Mouse (Mus musculus) ES-E14 (cell line): ENCODE data around the gene Klhdc8a. TPM values are rescaled to one million over a fixed set of nuclear protein-coding genes. Genes with fewer than 3 reads are reported as not detected.

Experiments used
- DNase-seq: peaks from one replicate; pipeline ENCODE4 v3.0.0-alpha.2; 2013; ENCODE audit warnings: low read depth, low spot score
- H3K27ac ChIP-seq: 2 replicates; pipeline ENCODE4 v1.5.1; 2012; ENCODE audit warnings: low read depth, mild to moderate bottlenecking, low read length, moderate library complexity, mixed read lengths; ENCODE audit not compliant: poor library complexity, insufficient read depth, severe bottlenecking
- H3K36me3 ChIP-seq: 2 replicates; pipeline ENCODE4 v1.6.1; 2012; ENCODE audit warnings: mild to moderate bottlenecking, low read length, moderate library complexity, mixed read lengths; ENCODE audit not compliant: control insufficient read depth, poor library complexity, insufficient read depth, severe bottlenecking
- H3K4me1 ChIP-seq, 2 experiments: fragments of 150-350 bp in 1 of 2; sonication (generic) in 1 of 2; 2 replicates each; pipeline ENCODE4 v1.6.1; 2012; ENCODE audit warnings: low read length in 2 of 2, mild to moderate bottlenecking in 1 of 2, mixed read lengths in 1 of 2; ENCODE audit not compliant: control insufficient read depth in 2 of 2, insufficient read depth in 2 of 2, poor library complexity in 1 of 2
- H3K4me3 ChIP-seq, 2 experiments: fragments of 150-350 bp in 1 of 2; sonication (generic) in 1 of 2; 2 replicates each; pipeline ENCODE4 v1.5.1; 2012; ENCODE audit warnings: low read length in 2 of 2, low read depth in 1 of 2, mild to moderate bottlenecking in 1 of 2, mixed read lengths in 1 of 2; ENCODE audit not compliant: insufficient read depth in 1 of 2, poor library complexity in 1 of 2, severe bottlenecking in 1 of 2
- H3K9ac ChIP-seq: 2 replicates; pipeline ENCODE4 v1.6.1; 2012; ENCODE audit warnings: low read depth, mild to moderate bottlenecking, low read length, mixed read lengths; ENCODE audit not compliant: poor library complexity, insufficient read depth, severe bottlenecking
- H3K9me3 ChIP-seq: fragments of 150-350 bp; sonication (generic); 2 replicates; pipeline ENCODE4 v1.6.1; 2012; ENCODE audit warnings: low read depth, mild to moderate bottlenecking, low read length; ENCODE audit not compliant: control insufficient read depth, insufficient read depth
- CHD2 ChIP-seq: IDR thresholded peaks from 2 replicates; pipeline ENCODE4 v1.6.1; 2014; ENCODE audit warnings: mild to moderate bottlenecking, low read depth, low read length, inconsistent platforms
- HCFC1 ChIP-seq: IDR thresholded peaks from 2 replicates; pipeline ENCODE4 v1.6.1; 2012; ENCODE audit warnings: low read length, inconsistent platforms, borderline replicate concordance; ENCODE audit not compliant: insufficient read depth
- MAFK ChIP-seq: IDR thresholded peaks from 2 replicates; pipeline ENCODE4 v1.6.1; 2014; ENCODE audit warnings: mild to moderate bottlenecking, low read depth, low read length, inconsistent platforms; ENCODE audit not compliant: insufficient read depth
- ZC3H11A ChIP-seq: IDR thresholded peaks from 2 replicates; pipeline ENCODE4 v1.6.1; 2012; ENCODE audit warnings: low read depth, mild to moderate bottlenecking, inconsistent platforms, low read length, borderline replicate concordance
- ZNF384 ChIP-seq: IDR thresholded peaks from 2 replicates; pipeline ENCODE4 v1.6.1; 2012; ENCODE audit warnings: low read depth, low read length, inconsistent platforms
- in situ Hi-C, 2 experiments: fragments of 600-800 bp; cut with MboI; formaldehyde crosslinking; loops; one replicate each; pipeline ENCODE4 v1.15.1; 2025; ENCODE audit warnings: low sequenced_read_pairs in 2 of 2, inconsistent platforms in 1 of 2; ENCODE audit not compliant: unreplicated experiment in 2 of 2
- total RNA-seq: library from RNA; depleted of rRNA; stranded (reverse); fragments of 300-350 nt; gene quantifications from 2 replicates; pipeline ENCODE4 v1.2.3, GENCODE M21; 2012

Klhdc8a gene
- total RNA-seq, 1 experiment, result 2.8 TPM

- TF ChIP-seq HCFC1 (no peak), ZC3H11A (no peak), CHD2 (no peak), ZNF384 (no peak), MAFK (no peak)
Measured at GRCm38 (mm10) chr1:132343656-132344055, 45.2 kb downstream of the Klhdc8a start.

DNA sequence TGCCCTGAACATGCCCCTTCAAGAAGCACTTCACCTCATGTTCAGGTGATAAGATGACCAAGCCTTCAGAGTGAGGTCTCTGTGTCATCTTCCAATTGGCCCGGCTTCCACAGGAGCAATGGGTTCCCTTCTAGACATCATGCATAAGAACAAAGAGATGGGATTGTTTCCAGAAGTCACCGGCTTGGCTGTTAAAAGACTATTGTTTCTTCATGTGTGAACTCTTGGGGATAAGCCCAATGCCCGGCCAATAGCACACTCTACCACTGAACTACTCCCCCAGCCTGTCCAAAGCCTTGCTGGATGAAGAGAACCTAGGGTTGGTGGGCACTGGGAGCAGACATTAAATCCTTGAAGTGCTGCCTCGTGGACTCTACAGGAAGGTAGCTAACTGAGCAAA is 47.1 kb downstream of the Klhdc8a start:
- no peaks in the 10 kb centered on the region for H3K9me3 ChIP-seq
- H3K4me1 ChIP-seq, result peaks cover 9 to 16% of the 10 kb centered on the region in 2 experiments
- no peak overlapping the region for H3K4me3 ChIP-seq
- in situ Hi-C loops, result no loop called here
- no peak overlapping the region for H3K27ac ChIP-seq
- no peak for DNase-seq
- no peak overlapping the region for H3K9ac ChIP-seq
- H3K36me3 ChIP-seq, result no peaks in the 10 kb centered on the region
- TF ChIP-seq ZC3H11A (no peak), HCFC1 (no peak), MAFK (no peak), ZNF384 (no peak), CHD2 (no peak)

More at GRCm38 (mm10) chr1:132343656-132344055, 45.2 kb downstream of the Klhdc8a start:
- Histone ChIP-seq H3K4me1 (peaks cover 9 to 16% of the 10 kb centered on the region in 2 experiments), H3K27ac (no peak overlapping the region), H3K36me3 (no peaks in the 10 kb centered on the region), H3K9ac (no peak overlapping the region), H3K4me3 (no peak overlapping the region), H3K9me3 (no peaks in the 10 kb centered on the region)
- in situ Hi-C loops, result no loop called here
- DNase-seq, result no peak

- Histone ChIP-seq H3K4me3 (no peak overlapping the region), H3K4me1 (peaks cover 6 to 16% of the 10 kb centered on the region in 2 experiments; a peak in 3 of 4 replicates), H3K27ac (no peak overlapping the region), H3K9me3 (no peaks in the 10 kb centered on the region), H3K36me3 (no peaks in the 10 kb centered on the region), H3K9ac (no peak overlapping the region)
- no peak for DNase-seq
- TF ChIP-seq HCFC1 (no peak), MAFK (no peak), CHD2 (no peak), ZC3H11A (no peak), ZNF384 (no peak)
- in situ Hi-C loops, result no loop called here
Measured at GRCm38 (mm10) chr1:132346134-132346851, 47.9 kb downstream of the Klhdc8a start.

DNA sequence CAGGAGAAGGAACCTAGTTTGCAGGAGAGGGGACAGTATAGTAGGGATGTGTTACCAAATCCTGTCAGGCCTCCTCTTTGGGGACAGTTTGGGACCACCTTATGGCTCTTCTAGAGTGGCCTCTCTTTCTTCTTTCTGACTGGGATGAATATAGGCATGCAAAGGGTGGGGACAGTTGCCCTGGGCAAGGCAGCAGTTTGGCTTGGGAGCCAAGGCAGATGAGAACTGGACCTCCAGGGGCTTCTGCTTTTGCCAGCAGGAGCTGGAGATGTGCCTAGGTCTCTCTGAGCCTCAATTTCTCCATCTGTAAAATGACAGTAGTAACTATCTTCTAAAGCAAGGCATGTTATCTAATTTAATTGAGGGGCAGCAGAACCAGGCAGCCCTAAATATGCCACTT is 48.5 kb downstream of the Klhdc8a start:
- no peak overlapping the region for H3K4me3 ChIP-seq
- H3K27ac ChIP-seq, result no peak overlapping the region
- no peak overlapping the region for H3K9ac ChIP-seq
- in situ Hi-C loops, result no loop called here
- TF ChIP-seq MAFK, result no peak
- no peak for TF ChIP-seq ZNF384
- no peak for TF ChIP-seq HCFC1
- TF ChIP-seq CHD2, result no peak
- TF ChIP-seq ZC3H11A, result no peak
- no peak for DNase-seq
- H3K9me3 ChIP-seq, result no peaks in the 10 kb centered on the region
- H3K4me1 ChIP-seq, result peaks cover 6 to 13% of the 10 kb centered on the region in 2 experiments; a peak in 3 of 4 replicates
- H3K36me3 ChIP-seq, result no peaks in the 10 kb centered on the region
